In the genomic region with DNA sequence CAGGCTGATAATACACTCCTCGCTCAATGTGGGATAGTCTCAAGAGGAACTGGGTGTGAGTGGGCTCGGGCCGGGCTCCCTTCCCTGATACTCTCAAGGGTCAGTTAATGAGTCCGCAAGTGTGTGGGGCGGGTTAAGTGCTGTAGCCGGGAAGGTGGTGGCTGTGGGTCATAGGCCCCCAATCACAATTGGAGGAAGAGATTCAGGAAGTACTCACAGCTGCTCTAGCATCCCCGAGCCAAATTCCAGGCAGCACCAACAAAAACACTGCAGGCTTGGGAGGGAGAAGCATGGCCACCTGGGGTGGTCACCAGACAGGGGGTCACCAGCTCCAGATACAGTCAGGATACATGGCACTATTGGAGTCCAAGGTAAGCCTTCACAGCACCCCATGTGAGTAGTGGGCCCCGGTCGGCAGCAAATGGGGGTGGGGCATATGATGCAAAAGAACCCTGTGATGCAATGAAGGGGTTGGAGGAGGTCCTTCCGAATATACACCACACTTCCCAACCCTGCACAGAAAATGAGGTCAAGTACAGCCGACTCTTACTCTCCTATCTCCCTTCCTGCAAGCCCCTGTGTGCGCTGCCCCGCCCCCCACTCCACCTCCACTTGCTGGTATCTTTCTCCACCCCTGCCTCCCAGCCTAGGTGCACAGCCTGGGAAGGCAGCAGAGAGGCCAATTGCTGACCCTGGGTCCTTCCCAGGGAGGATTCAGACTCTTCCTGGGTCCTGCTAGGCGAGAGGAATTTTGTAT, we compare ENCODE assay signal across 9 mouse cellular contexts. TPM values are rescaled to one million over a fixed set of nuclear protein-coding genes. Genes with fewer than 3 reads are reported as not detected.
A peak's percentile ranks its signal among the peaks of the same experiment; 100 is the strongest.
DNase-seq lines count a peak whose midpoint lies in the region; ATAC-seq and TF ChIP-seq lines count a peak whose summit lies in the region.
"Had no signal": no experiment of that assay in that cellular context is flagged by ENCODE, and none has a peak within 500 bp of the region (broad histone marks: within the 10 kb centered on the region; RNA-seq: fewer than 3 reads in every experiment).

A gene (plus strand): TSS at position 241 of the 757 bp plus-strand sequence.

- peak within 1 kb of the TSS; percentile 44 for H3K4me3 ChIP-seq in testis, adult 2 months (ENCODE audit: control insufficient read depth, low read depth, low read length)
- H3K4me3 ChIP-seq in intestine, embryonic 16.5 days (ENCODE audit: low read length), result no peak within 1 kb of the TSS
- no peak within 1 kb of the TSS for H3K4me3 ChIP-seq in liver, embryonic 15.5 days (replicated peaks)
- no peak within 1 kb of the TSS for H3K4me3 ChIP-seq in forebrain, postnatal 0 days (ENCODE audit: low read depth, low read length)

- no peaks in the 10 kb centered on the region for H3K36me3 ChIP-seq in testis, adult 2 months (ENCODE audit: control insufficient read depth, insufficient read depth, low read length)
- H3K36me3 ChIP-seq in intestine, embryonic 16.5 days (ENCODE audit: control insufficient read depth, insufficient read depth, low read length), result no peaks in the 10 kb centered on the region
- H3K36me3 ChIP-seq in liver, embryonic 15.5 days (replicated peaks), result no peaks in the 10 kb centered on the region
- H3K36me3 ChIP-seq in forebrain, postnatal 0 days (ENCODE audit: insufficient read depth), result no peaks in the 10 kb centered on the region

- no peak for TF ChIP-seq POLR2A in testis, adult 2 months (IDR thresholded peaks at IDR 0.05; ENCODE audit: control insufficient read depth, low read depth, low read length)

- no peak for TF ChIP-seq CTCF in testis, adult 2 months (IDR thresholded peaks at IDR 0.05; ENCODE audit: control insufficient read depth, insufficient read depth, insufficient replicate concordance, low read depth, low read length)
- TF ChIP-seq CTCF in forebrain, postnatal 0 days (IDR thresholded peaks at IDR 0.05; ENCODE audit: low read depth), result no peak

- H3K4me2 ChIP-seq in intestine, embryonic 16.5 days (ENCODE audit: low read depth, low read length), result no peak within 1 kb of the TSS
- H3K4me2 ChIP-seq in liver, embryonic 15.5 days, result no peak within 1 kb of the TSS
- no peak within 1 kb of the TSS for H3K4me2 ChIP-seq in forebrain, postnatal 0 days (ENCODE audit: low read depth)

- intact Hi-C loops in left cerebral cortex, postnatal 25 days (cut with DNase I), result no loop called here

- ATAC-seq in intestine, embryonic 16.5 days, result no peak
- no peak for ATAC-seq in liver, embryonic 15.5 days (ENCODE audit: insufficient read depth)
- no peak for ATAC-seq in forebrain, postnatal 0 days
- no peak for ATAC-seq in erythroid progenitor cell, adult 5-6 weeks (replicated peaks; ENCODE audit: low FRiP score, poor library complexity, severe bottlenecking)

- H3K4me1 ChIP-seq in testis, adult 2 months (ENCODE audit: control insufficient read depth, insufficient read depth, low read length), result peaks cover 23% of the 10 kb centered on the region
- H3K4me1 ChIP-seq in intestine, embryonic 16.5 days (ENCODE audit: control insufficient read depth, insufficient read depth, low read length), result peaks cover 42% of the 10 kb centered on the region
- peaks cover 33% of the 10 kb centered on the region for H3K4me1 ChIP-seq in liver, embryonic 15.5 days (replicated peaks)
- H3K4me1 ChIP-seq in forebrain, postnatal 0 days (ENCODE audit: insufficient read depth), result no peaks in the 10 kb centered on the region

- no peaks in the 10 kb centered on the region for H3K27me3 ChIP-seq in testis, adult 2 months (ENCODE audit: control insufficient read depth, insufficient read depth, low read length)
- no peaks in the 10 kb centered on the region for H3K27me3 ChIP-seq in intestine, embryonic 16.5 days (replicated peaks; ENCODE audit: control insufficient read depth, insufficient read depth, low read length)
- no peaks in the 10 kb centered on the region for H3K27me3 ChIP-seq in liver, embryonic 15.5 days
- no peaks in the 10 kb centered on the region for H3K27me3 ChIP-seq in forebrain, postnatal 0 days (ENCODE audit: insufficient read depth, low read length)

- no peak within 1 kb of the TSS for H3K9ac ChIP-seq in intestine, embryonic 16.5 days (ENCODE audit: low read depth, low read length)
- no peak within 1 kb of the TSS for H3K9ac ChIP-seq in liver, embryonic 15.5 days
- H3K9ac ChIP-seq in forebrain, postnatal 0 days, result no peak within 1 kb of the TSS

- WGBS in intestine, embryonic 16.5 days, result 49% methylated on average over 14 of the region's 14 CpGs
- 18% methylated on average over 14 of the region's 14 CpGs for WGBS in liver, embryonic 15.5 days (ENCODE audit: insufficient replicate concordance)
- WGBS in forebrain, postnatal 0 days, result 74% methylated on average over 14 of the region's 14 CpGs

- no peaks in the 10 kb centered on the region for H3K9me3 ChIP-seq in intestine, embryonic 16.5 days (ENCODE audit: control insufficient read depth, low read length)
- H3K9me3 ChIP-seq in liver, embryonic 15.5 days (replicated peaks), result no peaks in the 10 kb centered on the region
- no peaks in the 10 kb centered on the region for H3K9me3 ChIP-seq in forebrain, postnatal 0 days (ENCODE audit: low read length)

- no peak for DNase-seq in testis, postnatal 14 days (ENCODE audit: low spot score)
- no peak for DNase-seq in forebrain, postnatal 0 days
- no peak for DNase-seq in left cerebral cortex, postnatal 25 days (ENCODE audit: low spot score in 2 of 2)
- no peak for DNase-seq in frontal cortex, postnatal 10 days (ENCODE audit: low spot score in 2 of 2)
- DNase-seq: cerebellum, postnatal 14 days had no signal

- peak within 1 kb of the TSS; percentile 84 for H3K27ac ChIP-seq in testis, adult 2 months (ENCODE audit: control insufficient read depth, insufficient read depth, low read depth, low read length)
- peak within 1 kb of the TSS; percentile 85 for H3K27ac ChIP-seq in intestine, embryonic 16.5 days (ENCODE audit: low read length)
- H3K27ac ChIP-seq in liver, embryonic 15.5 days (replicated peaks), result 0 out of 2 replicates have a peak within 1 kb of the TSS, but pooled peaks have one; percentile 26
- H3K27ac ChIP-seq in forebrain, postnatal 0 days (ENCODE audit: low read depth, low read length), result no peak within 1 kb of the TSS

RNA-seq across cellular contexts. Expression of the gene that starts here (rescaled TPM):
- polyA plus RNA-seq in testis, adult 2 months (2012; rRNA removed), result 3.0 and 4.6 TPM in 2 replicates
- 0.12 and 0.15 TPM in 2 replicates for polyA plus RNA-seq in intestine, embryonic 16.5 days (2015; fragmentation: Nextera tagmentation; extraction: Ambion mirVana)
- polyA plus RNA-seq in liver, embryonic 15.5 days (2015; fragmentation: Nextera tagmentation; extraction: Ambion mirVana), result 0.02 TPM in 1 of 2 replicates, not detected in the other
- total RNA-seq in forebrain, postnatal 0 days (2014; rRNA removed), result 0.29 and 0.31 TPM in 2 replicates
- polyA plus RNA-seq in forebrain, postnatal 0 days (2015; fragmentation: Nextera tagmentation; extraction: Ambion mirVana), result 0.25 TPM in 2 replicates
- total RNA-seq in erythroid progenitor cell, adult 5-6 weeks (2015; ENCODE audit: low replicate concordance), result not detected in 2 replicates
- not detected in 2 replicates for total RNA-seq in erythroid progenitor cell, adult 5-6 weeks (2017; ENCODE audit: low replicate concordance)
- total RNA-seq in left cerebral cortex, postnatal 25 days (2021), result under 1 TPM; 0.73 to 0.87 TPM
